Mouse (Mus musculus) embryonic facial prominence, embryonic 10.5 days (tissue): ENCODE results near the gene Fkbpl. TPM values are rescaled to one million over a fixed set of nuclear protein-coding genes. Genes with fewer than 3 reads are reported as not detected.
A peak's percentile ranks its signal among the peaks of the same experiment; 100 is the strongest.

ENCODE experiments used
- DNase-seq: peaks from one replicate; pipeline ENCODE4 v3.0.0-alpha.2; 2017; ENCODE audit warnings: low spot score
- H3K27ac ChIP-seq: fragments of 300-500 bp; sonication (generic); replicated peaks from 2 replicates; pipeline ENCODE4 v1.5.1; 2016; ENCODE audit warnings: mild to moderate bottlenecking
- H3K27me3 ChIP-seq: fragments of 300-500 bp; sonication (generic); replicated peaks from 2 replicates; pipeline ENCODE4 v1.6.1; 2016; ENCODE audit warnings: low read depth, mild to moderate bottlenecking; ENCODE audit not compliant: poor library complexity, severe bottlenecking
- H3K36me3 ChIP-seq: fragments of 300-500 bp; sonication (generic); replicated peaks from 2 replicates; pipeline ENCODE4 v1.6.1; 2016; ENCODE audit warnings: mild to moderate bottlenecking, moderate library complexity
- H3K4me1 ChIP-seq: fragments of 300-500 bp; sonication (generic); 2 replicates; pipeline ENCODE4 v1.6.1; 2016
- H3K4me3 ChIP-seq: fragments of 300-500 bp; sonication (generic); 2 replicates; pipeline ENCODE4 v1.5.1; 2016; ENCODE audit warnings: mild to moderate bottlenecking, moderate library complexity
- H3K9me3 ChIP-seq: fragments of 300-500 bp; sonication (generic); 2 replicates; pipeline ENCODE4 v1.6.1; 2016; ENCODE audit warnings: mild to moderate bottlenecking
- WGBS: fragments of 180-500 bp; shearing (Covaris S2); methylation state at CpG from one replicate; pipeline ENCODE4 v1.1.7; 2016; 5-methylcytosine and 5-hydroxymethylcytosine counted together
- polyA plus RNA-seq: library from polyadenylated mRNA; unstranded; fragments of >200 nt; fragmentation: Nextera tagmentation; extraction: Ambion mirVana; gene quantifications from 2 replicates; pipeline ENCODE4 v1.2.1, GENCODE M21; 2016

Gene Fkbpl
- polyA plus RNA-seq, 1 experiment from 2014 or later, result 16.6 TPM

GRCm38 (mm10) chr17:34629221-34629751, 15.3 kb upstream of the Fkbpl start, which contains the start of gene Prrt1:
Prrt1 (plus strand) TSS chr17:34629533.
- peaks cover 73% of the 10 kb centered on the region for H3K4me1 ChIP-seq
- WGBS, result 2% methylated on average over 16 of the region's 16 CpGs
- H3K4me3 ChIP-seq, result peak within 1 kb of the TSS; percentile 77
- peak; percentile 56 for DNase-seq
- peak within 1 kb of the TSS; percentile 92; the same call in 1 of the 2 replicates for H3K27ac ChIP-seq
- peaks cover 10% of the 10 kb centered on the region for H3K36me3 ChIP-seq
- H3K27me3 ChIP-seq, result peaks cover 57% of the 10 kb centered on the region
- no peaks in the 10 kb centered on the region for H3K9me3 ChIP-seq

DNA sequence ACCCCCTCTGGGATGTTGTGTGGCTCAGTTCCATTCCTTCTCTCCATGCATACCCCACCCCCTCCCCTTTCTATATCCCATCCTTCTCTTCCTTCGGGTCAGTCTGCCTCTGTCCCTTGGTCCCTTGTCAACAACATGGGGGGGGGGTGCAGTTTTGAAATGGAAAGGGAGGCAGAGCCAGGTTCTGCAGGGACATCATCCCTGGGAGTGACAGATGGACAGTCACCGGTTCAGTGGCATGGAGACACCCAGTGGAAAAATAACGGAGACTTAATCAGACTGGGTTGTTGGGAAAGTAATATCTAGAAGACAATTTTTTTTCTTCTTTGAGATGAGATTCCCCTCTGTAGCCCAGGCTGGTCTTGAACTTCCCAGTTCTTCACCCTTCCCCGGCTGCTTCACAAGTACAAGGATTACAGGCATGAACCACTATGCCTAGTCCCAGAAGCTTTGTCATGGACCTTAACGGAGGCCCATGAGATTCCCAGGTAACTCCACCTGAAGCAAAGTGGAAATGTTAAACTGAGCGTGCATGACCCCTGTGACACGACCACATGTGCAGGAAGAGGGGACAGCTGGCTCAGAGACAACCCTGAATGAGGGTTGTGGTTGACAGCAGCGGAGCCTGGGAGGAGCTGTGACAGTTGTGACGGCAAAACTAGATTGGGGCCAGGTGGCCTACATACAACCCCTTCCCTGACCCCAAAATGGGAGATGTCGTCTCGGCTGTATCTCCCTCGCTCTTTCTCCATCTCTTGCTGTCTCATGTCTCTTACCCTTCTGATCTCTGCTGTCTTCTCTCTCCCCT, 14.6 kb upstream of the Fkbpl start:
- peaks cover 57% of the 10 kb centered on the region for H3K27me3 ChIP-seq
- peaks cover 8% of the 10 kb centered on the region for H3K36me3 ChIP-seq
- H3K4me1 ChIP-seq, result peaks cover 73% of the 10 kb centered on the region
- peak overlapping the region; percentile 77 for H3K4me3 ChIP-seq
- H3K27ac ChIP-seq, result no peak overlapping the region
- no peak for DNase-seq
- H3K9me3 ChIP-seq, result no peaks in the 10 kb centered on the region
- 8% methylated on average over 12 of the region's 12 CpGs for WGBS

GRCm38 (mm10) chr17:34630761-34631301, 13.7 kb upstream of the Fkbpl start:
- WGBS, result 2% methylated on average over 48 of the region's 48 CpGs
- Histone ChIP-seq H3K4me3 (peak overlapping the region; percentile 77), H3K4me1 (peaks cover 71% of the 10 kb centered on the region), H3K36me3 (0 out of 2 replicates have a peak, but pooled peaks cover under 1% of the 10 kb centered on the region), H3K27ac (peak overlapping the region; percentile 51; the same call in 1 of the 2 replicates), H3K9me3 (no peaks in the 10 kb centered on the region), H3K27me3 (peaks cover 61% of the 10 kb centered on the region)
- peak; percentile 34 for DNase-seq

GRCm38 (mm10) chr17:34631647-34632046, 12.9 kb upstream of the Fkbpl start:
- Histone ChIP-seq H3K27me3 (peaks cover 65% of the 10 kb centered on the region), H3K4me1 (peaks cover 63% of the 10 kb centered on the region), H3K9me3 (no peaks in the 10 kb centered on the region), H3K4me3 (peak overlapping the region; percentile 77), H3K27ac (peak overlapping the region; percentile 57), H3K36me3 (no peaks in the 10 kb centered on the region)
- 3% methylated on average over 12 of the region's 12 CpGs for WGBS
- DNase-seq, result peak; percentile 41

DNA sequence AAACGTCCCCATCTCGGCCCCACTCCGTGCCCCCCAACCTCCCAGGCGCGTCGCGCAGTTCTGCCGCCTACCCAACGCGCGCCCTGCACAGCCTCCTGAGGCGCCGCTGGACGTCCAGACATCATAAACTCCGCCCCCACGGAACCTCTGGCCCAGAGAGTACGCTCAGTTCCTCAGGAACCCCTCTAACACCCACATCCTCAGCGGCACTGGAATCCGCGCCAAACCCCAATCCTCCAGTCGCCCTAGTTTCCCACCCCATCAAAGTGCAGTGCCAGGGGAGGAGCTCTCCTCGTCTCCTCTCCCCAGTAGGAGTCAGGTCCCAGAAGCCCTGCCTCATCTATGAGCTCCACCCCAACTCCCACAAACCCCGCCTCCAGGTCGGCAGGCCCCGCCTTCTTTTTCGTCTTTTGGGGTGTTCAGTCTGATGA, 12.3 kb upstream of the Fkbpl start:
- H3K9me3 ChIP-seq, result no peaks in the 10 kb centered on the region
- H3K4me3 ChIP-seq, result peak overlapping the region; percentile 77
- peaks cover 67% of the 10 kb centered on the region for H3K27me3 ChIP-seq
- no peaks in the 10 kb centered on the region for H3K36me3 ChIP-seq
- peak overlapping the region; percentile 57 for H3K27ac ChIP-seq
- WGBS, result under 1% methylated on average over 26 of the region's 26 CpGs
- peaks cover 58% of the 10 kb centered on the region for H3K4me1 ChIP-seq
- DNase-seq, result peak; percentile 64

- Histone ChIP-seq H3K9me3 (no peaks in the 10 kb centered on the region), H3K4me3 (no peak overlapping the region), H3K27ac (no peak overlapping the region), H3K4me1 (peaks cover 29% of the 10 kb centered on the region), H3K27me3 (peaks cover 49% of the 10 kb centered on the region), H3K36me3 (no peaks in the 10 kb centered on the region)
- WGBS, result 70% methylated on average over 2 of the region's 2 CpGs
- DNase-seq, result no peak
These were observed 8.9 kb upstream of the Fkbpl start for GRCm38 (mm10) chr17:34635671-34636070.

DNA sequence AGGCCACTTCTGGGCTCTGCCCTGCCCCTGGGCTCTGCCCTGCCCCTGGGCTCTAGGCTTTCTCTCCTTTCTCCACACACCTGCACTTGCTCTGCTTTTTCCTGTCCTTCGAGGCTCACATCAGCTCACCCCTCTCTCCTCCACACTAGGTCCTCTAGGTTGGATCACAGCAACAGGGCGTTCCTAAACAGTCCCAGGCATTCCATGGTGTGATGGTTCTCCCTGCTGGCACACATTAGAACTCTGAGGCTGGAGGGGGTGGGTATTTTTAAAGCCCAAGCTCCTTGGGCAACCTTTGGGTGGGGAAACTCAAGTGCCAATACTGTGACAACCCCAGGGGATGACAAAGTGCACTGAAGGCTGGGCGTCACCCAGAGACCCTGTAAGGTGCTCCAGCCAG, 7.1 kb upstream of the Fkbpl start:
- H3K36me3 ChIP-seq, result no peaks in the 10 kb centered on the region
- H3K4me3 ChIP-seq, result 0 out of 2 replicates have a peak overlapping the region, but pooled peaks have one; percentile 0
- no peaks in the 10 kb centered on the region for H3K9me3 ChIP-seq
- peaks cover 31% of the 10 kb centered on the region for H3K27me3 ChIP-seq
- DNase-seq, result no peak
- WGBS, result 70% methylated on average over 3 of the region's 3 CpGs
- H3K4me1 ChIP-seq, result peaks cover 24% of the 10 kb centered on the region
- no peak overlapping the region for H3K27ac ChIP-seq

DNA sequence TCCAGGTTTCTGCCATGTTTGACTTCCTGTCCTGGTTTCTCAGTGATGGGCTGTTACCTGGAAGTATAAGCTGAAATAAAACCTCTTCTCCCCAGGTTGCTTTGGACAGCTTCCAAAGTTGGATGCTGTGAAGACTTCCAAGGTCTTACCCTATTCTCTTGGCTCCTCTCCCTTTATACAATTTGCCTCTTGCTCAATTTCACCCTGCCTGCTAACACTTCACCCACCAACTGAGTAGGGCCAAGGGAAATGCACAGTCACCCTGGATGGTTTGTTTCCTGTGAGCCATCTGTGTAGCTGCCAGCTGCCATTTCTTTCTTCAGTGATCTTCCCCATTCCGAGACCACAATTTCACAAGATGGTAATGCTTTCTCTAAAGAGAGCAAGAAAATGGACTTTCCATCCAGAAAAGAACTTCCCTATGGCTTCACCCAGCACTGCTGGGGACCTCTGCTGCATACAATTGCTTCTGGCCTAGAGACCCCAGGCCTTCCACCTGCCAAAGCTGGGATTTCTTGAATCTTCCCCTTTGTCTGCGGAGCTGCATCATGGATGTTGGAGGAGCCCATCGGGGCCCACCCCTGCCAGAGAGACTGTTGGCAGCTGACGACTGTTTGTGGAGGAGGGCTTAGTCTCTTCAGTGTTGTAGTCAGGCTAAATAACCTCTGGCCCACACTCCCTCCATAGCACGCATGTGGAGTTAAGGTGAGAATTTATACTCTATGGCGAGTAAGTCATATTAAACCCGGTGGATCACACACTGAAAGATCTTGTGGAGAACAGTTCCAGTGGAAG, 4.9 kb upstream of the Fkbpl start:
- no peak overlapping the region for H3K4me3 ChIP-seq
- peaks cover 17% of the 10 kb centered on the region for H3K4me1 ChIP-seq
- peak overlapping the region; percentile 35; the same call in 1 of the 2 replicates for H3K27ac ChIP-seq
- H3K36me3 ChIP-seq, result no peaks in the 10 kb centered on the region
- H3K27me3 ChIP-seq, result peaks cover 15% of the 10 kb centered on the region; the same call in 1 of the 2 replicates
- WGBS, result 85% methylated on average over 7 of the region's 7 CpGs
- DNase-seq, result no peak
- no peaks in the 10 kb centered on the region for H3K9me3 ChIP-seq

DNA sequence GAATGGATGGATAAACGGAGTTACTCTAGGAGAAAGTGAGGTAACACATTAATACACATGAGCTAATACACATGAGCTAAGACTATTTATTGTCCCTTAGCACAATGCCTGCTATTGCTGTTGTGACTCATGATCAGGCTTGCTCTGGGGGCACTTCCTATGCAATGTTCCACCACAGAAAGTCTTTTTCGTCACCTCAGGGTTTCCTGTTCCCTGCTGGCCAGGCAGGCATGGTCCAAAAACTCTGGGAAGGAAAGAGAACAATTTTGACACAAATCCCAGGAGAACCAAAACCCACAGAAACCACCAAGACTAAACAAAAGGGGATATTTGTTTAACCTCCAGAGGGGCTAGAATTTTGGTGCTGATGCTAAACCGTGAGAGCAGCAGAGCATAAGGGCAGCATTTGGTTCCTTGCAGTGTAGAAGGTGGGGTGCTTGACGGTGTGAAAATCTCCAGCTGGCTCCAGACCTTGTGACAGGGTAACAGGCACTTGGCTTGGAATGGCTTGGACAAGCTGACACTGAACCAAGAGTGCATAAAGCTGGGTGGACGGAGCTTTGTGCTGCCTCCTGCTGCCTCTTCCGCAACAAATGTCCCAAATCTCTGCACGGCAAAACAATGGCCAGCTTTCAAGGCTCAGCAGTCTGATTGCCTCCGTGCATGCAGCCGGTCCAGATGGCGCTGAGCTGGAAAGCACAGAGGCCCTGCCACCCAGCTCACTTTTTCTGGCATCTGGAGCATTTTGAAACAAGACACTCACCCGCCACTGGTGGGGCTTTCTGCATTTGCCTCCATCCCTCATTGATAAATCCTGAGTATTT, 3.6 kb upstream of the Fkbpl start:
- Histone ChIP-seq H3K27me3 (peaks cover 9% of the 10 kb centered on the region; the same call in 1 of the 2 replicates), H3K4me3 (peak overlapping the region; percentile 29; the same call in 1 of the 2 replicates), H3K36me3 (peaks cover 6% of the 10 kb centered on the region), H3K27ac (peak overlapping the region; percentile 84), H3K4me1 (peaks cover 27% of the 10 kb centered on the region), H3K9me3 (no peaks in the 10 kb centered on the region)
- 17% methylated on average over 11 of the region's 11 CpGs for WGBS
- DNase-seq, result peak; percentile 68

DNA sequence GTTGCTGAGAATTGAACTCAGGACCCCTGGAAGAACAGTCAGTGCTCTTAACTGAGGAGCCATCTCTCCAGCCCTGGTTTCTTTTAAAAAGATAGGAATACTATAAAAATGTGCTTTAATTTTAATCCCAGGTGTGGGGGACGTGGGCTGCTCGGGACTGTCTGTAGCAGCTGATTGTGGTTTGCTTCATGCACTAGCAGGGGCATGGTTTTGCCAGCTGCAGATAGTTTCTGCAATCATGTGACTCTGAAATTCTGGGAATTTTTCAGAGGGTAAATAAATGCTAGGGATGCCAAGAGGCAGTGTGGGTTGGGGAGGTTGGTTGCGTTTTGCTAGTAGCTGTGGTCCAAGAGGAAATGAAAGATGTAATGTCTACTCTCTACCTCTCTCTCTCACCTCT, 2.6 kb upstream of the Fkbpl start:
- no peak for DNase-seq
- H3K9me3 ChIP-seq, result no peaks in the 10 kb centered on the region
- 83% methylated on average over 3 of the region's 3 CpGs for WGBS
- peaks cover 7% of the 10 kb centered on the region; the same call in 1 of the 2 replicates for H3K27me3 ChIP-seq
- H3K36me3 ChIP-seq, result peaks cover 9% of the 10 kb centered on the region
- H3K4me1 ChIP-seq, result peaks cover 34% of the 10 kb centered on the region
- no peak overlapping the region for H3K4me3 ChIP-seq
- H3K27ac ChIP-seq, result peak overlapping the region; percentile 84; the same call in 1 of the 2 replicates

DNA sequence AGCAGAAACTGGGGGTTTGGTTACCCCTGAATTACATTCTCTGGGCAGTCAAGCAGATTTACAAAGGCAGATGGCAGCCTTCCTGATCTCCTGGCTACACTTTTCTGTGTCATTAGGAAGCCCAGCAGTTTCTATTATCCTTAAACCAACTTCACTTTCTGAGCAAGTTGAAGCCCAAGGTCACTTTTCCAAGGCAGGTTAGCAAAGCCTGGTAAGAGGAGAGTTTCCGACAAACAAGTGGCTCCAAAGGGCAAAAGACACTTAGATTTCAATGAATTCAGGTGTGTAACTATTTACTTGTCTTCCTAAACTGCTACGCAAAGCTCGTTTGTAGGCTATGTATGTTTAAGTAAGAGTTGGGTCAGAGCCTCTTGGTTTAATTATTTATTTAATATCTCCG, 1.2 kb upstream of the Fkbpl start:
- H3K4me1 ChIP-seq, result peaks cover 45% of the 10 kb centered on the region
- DNase-seq, result no peak
- H3K27me3 ChIP-seq, result no peaks in the 10 kb centered on the region
- no peak overlapping the region for H3K4me3 ChIP-seq
- H3K27ac ChIP-seq, result no peak overlapping the region
- no peaks in the 10 kb centered on the region for H3K9me3 ChIP-seq
- H3K36me3 ChIP-seq, result peaks cover 9% of the 10 kb centered on the region
- 90% methylated on average over 4 of the region's 4 CpGs for WGBS
